Mouse (Mus musculus) erythroblast, adult 5-6 weeks (primary cell): ENCODE data around the gene Cbr1. TPM values are rescaled to one million over a fixed set of nuclear protein-coding genes. Genes with fewer than 3 reads are reported as not detected.
A peak's percentile ranks its signal among the peaks of the same experiment; 100 is the strongest.
"Not testable (repeated sequence)": the region's sequence is repeated elsewhere in the genome, so short reads cannot be mapped to it uniquely, and the experiment has no call there.

Experiments
- ATAC-seq: replicated peaks from 2 replicates; pipeline ENCODE4 v1.8.0; 2016; ENCODE audit warnings: moderate number of reproducible peaks, mild to moderate bottlenecking, moderate TSS enrichment, inconsistent platforms; ENCODE audit not compliant: poor library complexity, low FRiP score, severe bottlenecking
- total RNA-seq, 2 experiments: library from RNA; stranded (forward) in 1 of 2; stranded (reverse) in 1 of 2; fragments of 150-400 nt in 1 of 2; fragments of 200-764, 138-1000 nt in 1 of 2; gene quantifications; 2 replicates each; pipeline versions ENCODE4 v1.2.3 to v1.2.4; 2015 to 2017; ENCODE audit warnings: low replicate concordance in 2 of 2

Cbr1 gene
- total RNA-seq, 2 experiments from 2014 or later = 8.2 to 8.3 TPM

- no peak for ATAC-seq
These were observed 9.9 kb upstream of the Cbr1 start for GRCm38 (mm10) chr16:93595766-93596165.

DNA sequence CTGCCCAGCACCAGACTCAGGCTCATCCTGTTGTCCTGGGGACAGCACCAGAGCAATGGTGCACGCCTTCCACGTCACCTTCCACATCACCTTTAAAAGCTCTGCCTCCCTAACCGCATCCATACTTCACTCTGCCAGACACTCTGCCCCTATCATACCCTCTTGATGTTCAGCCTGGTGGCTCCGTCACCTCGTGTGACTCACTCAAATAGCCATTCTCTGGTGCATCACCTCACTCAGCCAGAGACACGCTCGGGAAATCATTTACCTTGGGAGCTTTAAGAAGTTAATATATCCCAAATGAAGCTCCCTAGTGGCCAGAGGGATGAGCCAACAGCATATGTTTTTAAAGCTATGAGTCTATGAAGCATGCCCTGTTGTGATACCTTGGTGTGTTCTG lies 8.8 kb upstream of the Cbr1 start:
- ATAC-seq = no peak

DNA sequence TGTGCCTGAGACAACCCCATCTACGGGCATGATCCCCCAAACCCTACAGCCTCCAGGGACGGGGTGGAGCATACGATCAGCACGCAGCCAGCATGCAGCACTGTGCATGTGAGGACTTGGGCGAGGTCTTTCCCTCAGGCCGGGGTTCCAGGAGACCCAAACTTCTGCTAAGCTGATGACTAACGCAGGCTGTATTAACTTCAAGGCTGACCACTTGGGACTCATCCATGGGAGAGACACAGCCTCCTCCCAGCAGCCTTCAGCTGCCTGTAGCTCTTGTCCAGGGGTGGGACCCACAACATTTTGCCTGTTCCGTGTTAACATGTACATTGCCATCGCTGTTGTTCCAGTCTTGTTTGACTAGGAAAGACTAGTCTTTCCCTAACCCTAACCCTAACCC lies 8.1 kb upstream of the Cbr1 start:
- no peak for ATAC-seq

DNA sequence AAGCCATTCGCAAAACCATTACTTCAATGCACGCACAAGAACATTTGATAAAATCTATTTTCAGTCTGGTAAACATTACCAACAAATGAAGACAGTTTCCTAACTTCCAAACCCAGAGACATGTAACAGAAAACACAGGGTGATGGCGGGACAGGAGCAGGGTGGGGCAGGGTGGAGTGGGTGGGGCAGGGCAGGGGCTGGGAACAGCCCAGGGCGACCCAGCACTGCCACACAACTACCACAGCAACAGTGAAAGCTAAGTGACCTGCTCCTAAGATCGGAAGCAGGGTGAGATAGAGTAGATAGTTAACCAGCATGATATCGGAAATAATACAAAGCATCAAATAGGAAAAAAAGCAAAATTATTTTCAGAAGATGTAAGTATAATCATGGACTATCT lies 6.2 kb upstream of the Cbr1 start:
- peak; percentile 44; the same call in 1 of the 2 replicates for ATAC-seq

- ATAC-seq = peak; percentile 84
These were observed 2.0 kb upstream of the Cbr1 start, which contains the start of gene Setd4 for GRCm38 (mm10) chr16:93603439-93604212. TSS of gene Setd4 (minus strand) at chr16:93604063.

GRCm38 (mm10) chr16:93604481-93604969 lies 1.1 kb upstream of the Cbr1 start:
- no peak for ATAC-seq

DNA sequence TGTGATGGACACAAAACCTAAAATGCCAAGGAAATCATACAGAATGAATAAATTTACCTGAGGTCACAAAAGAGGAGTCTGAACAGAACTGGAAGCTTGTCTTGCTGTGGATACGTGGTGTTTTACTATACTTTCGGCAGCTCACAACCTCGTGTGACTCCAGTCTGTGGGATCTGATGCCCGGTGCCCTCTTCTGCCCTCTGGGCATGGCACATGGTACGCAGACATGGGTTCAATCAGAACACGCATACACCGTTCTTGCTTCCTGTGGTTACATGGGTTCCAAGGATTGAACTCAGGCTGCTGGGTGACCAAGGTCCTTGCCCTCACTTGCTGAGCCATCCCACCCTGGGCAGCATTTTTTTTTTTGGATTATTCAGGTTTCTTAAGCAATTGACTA lies 493 bp downstream of the Cbr1 start:
- no peak for ATAC-seq

DNA sequence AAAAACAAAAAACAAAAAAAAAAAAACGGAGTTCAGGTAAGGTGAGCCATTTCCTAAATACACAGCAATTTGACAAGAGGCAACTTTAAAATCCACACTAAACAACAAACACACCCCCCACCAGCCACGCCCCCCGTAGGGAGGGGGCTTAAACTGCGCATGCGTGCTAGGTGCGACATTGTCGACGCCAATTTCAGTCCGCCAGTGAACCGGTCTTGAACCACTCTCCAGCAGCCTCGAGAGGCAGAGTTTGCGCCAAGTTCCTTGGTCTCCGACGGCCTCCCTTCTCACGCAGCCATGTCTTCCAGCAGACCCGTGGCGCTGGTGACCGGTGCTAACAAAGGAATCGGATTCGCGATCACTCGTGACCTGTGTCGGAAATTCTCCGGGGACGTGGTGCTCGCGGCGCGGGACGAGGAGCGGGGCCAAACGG lies 2.0 kb downstream of the Cbr1 start:
- peak; percentile 71 for ATAC-seq

GRCm38 (mm10) chr16:93608731-93609130 lies 3.1 kb downstream of the Cbr1 start:
- no peak for ATAC-seq

DNA sequence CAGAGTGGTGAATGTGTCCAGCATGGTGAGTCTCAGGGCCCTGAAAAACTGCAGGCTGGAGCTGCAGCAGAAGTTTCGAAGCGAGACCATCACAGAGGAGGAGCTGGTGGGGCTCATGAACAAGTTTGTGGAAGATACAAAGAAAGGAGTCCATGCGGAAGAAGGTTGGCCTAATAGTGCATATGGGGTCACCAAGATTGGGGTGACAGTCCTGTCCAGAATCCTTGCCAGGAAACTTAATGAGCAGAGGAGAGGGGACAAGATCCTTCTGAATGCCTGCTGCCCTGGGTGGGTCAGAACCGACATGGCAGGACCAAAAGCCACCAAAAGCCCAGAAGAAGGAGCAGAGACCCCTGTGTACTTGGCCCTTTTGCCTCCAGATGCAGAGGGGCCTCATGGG lies 4.1 kb downstream of the Cbr1 start:
- no peak for ATAC-seq

- no peak for ATAC-seq
These were observed 5.3 kb downstream of the Cbr1 start for GRCm38 (mm10) chr16:93610961-93611360.

DNA sequence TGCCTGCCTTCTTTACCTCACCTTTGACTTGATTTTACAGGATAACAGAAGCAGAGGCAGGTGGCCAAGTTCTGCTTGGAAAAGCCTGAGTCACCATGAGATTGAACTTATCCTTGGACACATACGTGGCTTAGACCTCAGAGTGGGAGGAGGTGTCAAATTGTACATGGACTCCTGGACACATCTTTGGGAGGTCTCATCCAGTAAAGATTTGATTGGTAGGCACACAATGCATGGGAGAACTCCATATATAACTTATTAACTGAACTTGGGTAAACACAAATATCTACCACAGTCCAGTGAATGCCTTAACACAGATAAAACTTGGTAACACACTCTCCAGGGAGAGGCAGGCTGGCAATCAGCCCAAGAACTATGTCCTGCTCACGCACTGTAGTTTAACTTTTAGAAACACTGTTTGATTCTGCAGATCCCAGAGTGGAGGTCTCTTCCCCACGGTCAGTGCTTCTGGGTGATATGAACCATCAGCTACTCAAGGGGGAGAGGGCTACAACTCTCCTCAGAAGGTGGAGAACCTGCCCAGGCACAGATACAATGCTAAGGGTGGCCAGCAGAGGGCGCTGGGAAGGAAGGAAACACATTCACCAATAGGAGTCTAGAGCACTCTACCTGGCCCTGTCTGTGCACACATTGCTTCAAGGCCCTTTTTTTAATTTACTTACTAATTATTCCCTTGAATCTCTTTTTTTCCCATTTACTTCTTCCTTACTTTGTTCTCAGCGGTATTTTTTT lies 9.6 kb downstream of the Cbr1 start:
- ATAC-seq = peak; percentile 98

DNA sequence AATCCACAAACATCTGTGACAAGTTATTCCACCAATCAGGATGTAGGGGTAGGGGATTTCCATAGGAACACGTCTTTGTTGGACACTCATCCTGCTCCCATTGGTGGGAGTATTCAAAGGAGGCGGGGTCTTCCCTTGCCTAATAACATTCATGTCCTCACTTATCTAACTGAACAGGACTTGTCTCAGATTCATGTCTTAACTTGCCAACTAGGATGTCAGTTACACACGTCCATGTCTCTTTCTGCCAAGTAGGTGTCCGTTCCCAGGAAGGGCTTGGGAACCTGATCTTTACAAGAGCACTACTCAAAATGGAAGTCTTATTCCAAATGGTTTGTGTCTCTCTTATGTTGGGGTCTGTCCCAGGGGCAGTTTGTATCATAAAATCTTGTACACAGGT lies 18.1 kb downstream of the Cbr1 start:
- not testable (repeated sequence) for ATAC-seq

DNA sequence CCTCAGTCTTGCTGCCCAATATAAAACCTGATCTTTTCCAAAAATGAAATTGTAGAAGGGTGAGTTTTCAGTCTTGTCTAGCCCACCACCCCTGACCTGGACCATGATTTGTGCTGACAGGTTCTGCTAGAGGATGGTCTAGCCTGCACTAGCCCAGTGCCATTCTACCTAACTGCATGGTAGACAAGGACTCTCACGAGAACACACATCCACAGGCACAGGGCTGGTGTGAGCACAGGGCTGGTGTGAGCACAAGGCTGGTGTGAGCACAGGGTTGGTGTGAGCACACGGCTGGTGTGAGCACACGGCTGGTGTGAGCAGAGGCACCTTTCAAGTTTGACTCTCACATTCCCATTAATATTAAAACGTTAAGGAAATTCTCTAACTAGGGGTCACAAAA lies 19.0 kb downstream of the Cbr1 start:
- ATAC-seq = no peak; the same call in 1 of the 2 replicates

- ATAC-seq = no peak
These were observed 21.1 kb downstream of the Cbr1 start for GRCm38 (mm10) chr16:93626745-93627144.

- no peak for ATAC-seq
These were observed 22.2 kb downstream of the Cbr1 start, which contains the start of gene Gm5678 for GRCm38 (mm10) chr16:93627761-93628400. TSS of gene Gm5678 (plus strand) at chr16:93628097.

DNA sequence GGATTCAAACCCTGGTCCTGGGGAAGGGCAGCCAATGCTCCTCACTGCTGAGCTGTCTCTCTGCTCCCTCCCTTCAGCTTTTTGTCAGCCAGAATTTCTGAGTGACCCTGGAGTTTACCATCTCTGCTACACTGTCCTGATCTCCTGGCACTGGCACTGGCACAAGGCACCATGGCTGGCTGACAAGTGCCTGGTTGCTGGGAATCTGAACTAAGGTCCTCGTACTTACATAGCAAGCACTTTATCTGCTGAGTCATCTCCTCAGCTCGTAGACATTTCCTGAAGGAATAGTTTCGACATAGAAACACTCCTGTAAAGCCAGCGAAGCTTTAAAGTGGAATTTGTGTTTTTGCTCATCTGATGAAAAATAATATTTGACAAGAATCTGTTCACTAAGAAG lies 38.4 kb downstream of the Cbr1 start:
- ATAC-seq = no peak

GRCm38 (mm10) chr16:93648441-93649183 lies 43.0 kb downstream of the Cbr1 start:
- no peak for ATAC-seq
